Mouse (Mus musculus): ENCODE measurements around the gene Wdr82.

DNA sequence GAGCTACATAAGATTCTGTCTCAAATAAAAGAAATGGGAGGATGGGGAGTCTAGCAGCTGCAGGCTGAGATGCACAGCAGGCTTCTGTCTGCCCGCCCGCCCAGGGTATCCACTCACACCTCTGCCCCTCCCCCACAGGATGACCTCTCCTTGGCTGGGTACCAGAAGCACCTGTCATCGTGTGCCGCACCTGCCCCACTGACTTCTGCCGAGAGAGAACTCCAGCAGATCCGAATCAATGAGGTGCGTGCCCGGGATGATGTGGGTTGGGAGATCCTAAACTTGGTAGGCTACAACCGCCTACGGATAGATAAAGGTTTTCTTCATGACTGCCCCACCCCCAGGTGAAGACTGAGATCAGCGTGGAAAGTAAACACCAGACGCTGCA lies 41.9 kb downstream of the Wdr82 start:
- TF ChIP-seq TAL1 (conservative IDR thresholded peaks at IDR 0.05; ENCODE audit: low read depth, low read length) (no peak), CTCF (IDR thresholded peaks at IDR 0.05; ENCODE audit: low read depth, low read length) (no peak), GATA1 (IDR thresholded peaks at IDR 0.05; ENCODE audit: borderline replicate concordance, low read length) (no peak)

Measured in G1E (cell line).